Mouse (Mus musculus) stomach, postnatal 0 days (tissue): ENCODE data around the gene Mnat1. TPM values are rescaled to one million over a fixed set of nuclear protein-coding genes. Genes with fewer than 3 reads are reported as not detected.

Experiments
- ATAC-seq: fragments of 200-750 bp; cut with Nextera tagmentation; 2 replicates; pipeline ENCODE4 v1.8.0; 2017; ENCODE audit not compliant: low FRiP score, low TSS enrichment
- DNase-seq: peaks from one replicate; pipeline ENCODE4 v3.0.0-alpha.2; 2016; ENCODE audit warnings: low spot score
- H3K27ac ChIP-seq: fragments of 300-500 bp; sonication (generic); replicated peaks from 2 replicates; pipeline ENCODE4 v1.5.1; 2014; ENCODE audit warnings: mild to moderate bottlenecking, control low read depth
- H3K27me3 ChIP-seq: fragments of 300-500 bp; sonication (generic); 2 replicates; pipeline ENCODE4 v1.6.1; 2014; ENCODE audit warnings: low read length; ENCODE audit not compliant: control insufficient read depth, insufficient read depth
- H3K36me3 ChIP-seq: fragments of 300-500 bp; sonication (generic); 2 replicates; pipeline ENCODE4 v1.6.1; 2014; ENCODE audit warnings: low read length, mixed read lengths; ENCODE audit not compliant: control insufficient read depth, insufficient read depth
- H3K4me1 ChIP-seq: fragments of 300-500 bp; sonication (generic); replicated peaks from 2 replicates; pipeline ENCODE4 v1.6.1; 2014; ENCODE audit warnings: antibody characterized with exemption; ENCODE audit not compliant: control insufficient read depth, insufficient read depth
- H3K4me2 ChIP-seq: fragments of 300-500 bp; sonication (generic); replicated peaks from 2 replicates; pipeline ENCODE4 v1.6.1; 2014; ENCODE audit warnings: low read depth, mild to moderate bottlenecking, control low read depth, moderate library complexity
- H3K4me3 ChIP-seq: fragments of 300-500 bp; sonication (generic); 2 replicates; pipeline ENCODE4 v1.5.1; 2014; ENCODE audit warnings: low read depth, low read length, control low read depth
- H3K9ac ChIP-seq: fragments of 300-500 bp; sonication (generic); 2 replicates; pipeline ENCODE4 v1.6.1; 2014; ENCODE audit warnings: mild to moderate bottlenecking, low read length, control low read depth, mixed read lengths
- H3K9me3 ChIP-seq: fragments of 300-500 bp; sonication (generic); 2 replicates; pipeline ENCODE4 v1.6.1; 2016; ENCODE audit warnings: low read length; ENCODE audit not compliant: control insufficient read depth
- CTCF ChIP-seq: IDR thresholded peaks from 2 replicates; pipeline ENCODE4 v1.5.1; 2016; ENCODE audit warnings: antibody characterized with exemption, low read depth, mild to moderate bottlenecking, moderate library complexity
- EP300 ChIP-seq: optimal IDR thresholded peaks from 2 replicates; pipeline ENCODE3; 2016; ENCODE audit warnings: antibody characterized with exemption
- WGBS: fragments of 180-500 bp; shearing (Covaris S2); extraction: QIAGEN DNeasy Blood & Tissue Kit; methylation state at CpG from one replicate; pipeline ENCODE4 v1.1.7; 2014; 5-methylcytosine and 5-hydroxymethylcytosine counted together
- polyA plus RNA-seq: library from polyadenylated mRNA; unstranded; fragments of >200 nt; fragmentation: Nextera tagmentation; extraction: Ambion mirVana; gene quantifications from 2 replicates; pipeline ENCODE4 v1.2.1, GENCODE M21; 2015

Gene Mnat1
- polyA plus RNA-seq, 1 experiment from 2014 or later = 17.1 TPM

- Histone ChIP-seq H3K27me3 (no peaks in the 10 kb centered on the region), H3K36me3 (no peaks in the 10 kb centered on the region), H3K4me2 (no peak overlapping the region), H3K4me1 (no peaks in the 10 kb centered on the region), H3K27ac (no peak overlapping the region), H3K9ac (no peak overlapping the region), H3K9me3 (no peaks in the 10 kb centered on the region), H3K4me3 (no peak overlapping the region)
- no peak for DNase-seq
- TF ChIP-seq CTCF = no peak
- no peak for TF ChIP-seq EP300
- no peak for ATAC-seq
Observed at GRCm38 (mm10) chr12:73294884-73295283, 171.4 kb downstream of the Mnat1 start.

- H3K4me1 ChIP-seq = no peaks in the 10 kb centered on the region
- no peak for DNase-seq
- TF ChIP-seq CTCF (no peak), EP300 (no peak)
- no peaks in the 10 kb centered on the region for H3K9me3 ChIP-seq
- WGBS = 46% methylated on average over 11 of the region's 11 CpGs
- H3K4me3 ChIP-seq = no peak overlapping the region
- no peak overlapping the region for H3K4me2 ChIP-seq
- ATAC-seq = no peak
- no peak overlapping the region for H3K27ac ChIP-seq
- H3K9ac ChIP-seq = no peak overlapping the region
- no peaks in the 10 kb centered on the region for H3K36me3 ChIP-seq
- no peaks in the 10 kb centered on the region for H3K27me3 ChIP-seq
Observed at GRCm38 (mm10) chr12:73295505-73296140, 172.1 kb downstream of the Mnat1 start.

GRCm38 (mm10) chr12:73298621-73299020 lies 175.1 kb downstream of the Mnat1 start:
- H3K4me2 ChIP-seq = no peak overlapping the region
- no peak overlapping the region for H3K27ac ChIP-seq
- ATAC-seq (no peak), DNase-seq (no peak)
- H3K36me3 ChIP-seq = no peaks in the 10 kb centered on the region
- TF ChIP-seq CTCF = no peak
- TF ChIP-seq EP300 = no peak
- H3K4me1 ChIP-seq = no peaks in the 10 kb centered on the region
- H3K9me3 ChIP-seq = no peaks in the 10 kb centered on the region
- H3K9ac ChIP-seq = no peak overlapping the region
- 96% methylated on average over 5 of the region's 5 CpGs for WGBS
- H3K4me3 ChIP-seq = no peak overlapping the region
- no peaks in the 10 kb centered on the region for H3K27me3 ChIP-seq

GRCm38 (mm10) chr12:73300531-73300930 lies 177.0 kb downstream of the Mnat1 start:
- Histone ChIP-seq H3K4me1 (no peaks in the 10 kb centered on the region), H3K9ac (no peak overlapping the region), H3K36me3 (no peaks in the 10 kb centered on the region), H3K4me3 (no peak overlapping the region), H3K9me3 (no peaks in the 10 kb centered on the region), H3K4me2 (no peak overlapping the region), H3K27ac (no peak overlapping the region), H3K27me3 (no peaks in the 10 kb centered on the region)
- 82% methylated on average over 2 of the region's 2 CpGs for WGBS
- DNase-seq (no peak), ATAC-seq (no peak)
- TF ChIP-seq EP300 (no peak), CTCF (no peak)

GRCm38 (mm10) chr12:73304636-73305035 lies 181.1 kb downstream of the Mnat1 start:
- Histone ChIP-seq H3K27ac (no peak overlapping the region), H3K4me1 (no peaks in the 10 kb centered on the region), H3K4me2 (no peak overlapping the region), H3K36me3 (no peaks in the 10 kb centered on the region), H3K27me3 (no peaks in the 10 kb centered on the region), H3K9me3 (no peaks in the 10 kb centered on the region), H3K4me3 (no peak overlapping the region), H3K9ac (no peak overlapping the region)
- WGBS = 64% methylated on average over 4 of the region's 4 CpGs
- no peak for TF ChIP-seq EP300
- TF ChIP-seq CTCF = no peak
- ATAC-seq (no peak; the same call in 1 of the 2 replicates), DNase-seq (no peak)

GRCm38 (mm10) chr12:73307750-73308149 lies 184.2 kb downstream of the Mnat1 start:
- Histone ChIP-seq H3K36me3 (no peaks in the 10 kb centered on the region), H3K4me2 (no peak overlapping the region), H3K27ac (no peak overlapping the region), H3K9me3 (no peaks in the 10 kb centered on the region), H3K4me3 (no peak overlapping the region), H3K9ac (no peak overlapping the region), H3K4me1 (no peaks in the 10 kb centered on the region), H3K27me3 (no peaks in the 10 kb centered on the region)
- ATAC-seq = no peak
- no peak for DNase-seq
- WGBS = 88% methylated on average over 4 of the region's 4 CpGs
- no peak for TF ChIP-seq EP300
